Comparison of ENCODE assay signal across 19 mouse cellular contexts in the genomic region with DNA sequence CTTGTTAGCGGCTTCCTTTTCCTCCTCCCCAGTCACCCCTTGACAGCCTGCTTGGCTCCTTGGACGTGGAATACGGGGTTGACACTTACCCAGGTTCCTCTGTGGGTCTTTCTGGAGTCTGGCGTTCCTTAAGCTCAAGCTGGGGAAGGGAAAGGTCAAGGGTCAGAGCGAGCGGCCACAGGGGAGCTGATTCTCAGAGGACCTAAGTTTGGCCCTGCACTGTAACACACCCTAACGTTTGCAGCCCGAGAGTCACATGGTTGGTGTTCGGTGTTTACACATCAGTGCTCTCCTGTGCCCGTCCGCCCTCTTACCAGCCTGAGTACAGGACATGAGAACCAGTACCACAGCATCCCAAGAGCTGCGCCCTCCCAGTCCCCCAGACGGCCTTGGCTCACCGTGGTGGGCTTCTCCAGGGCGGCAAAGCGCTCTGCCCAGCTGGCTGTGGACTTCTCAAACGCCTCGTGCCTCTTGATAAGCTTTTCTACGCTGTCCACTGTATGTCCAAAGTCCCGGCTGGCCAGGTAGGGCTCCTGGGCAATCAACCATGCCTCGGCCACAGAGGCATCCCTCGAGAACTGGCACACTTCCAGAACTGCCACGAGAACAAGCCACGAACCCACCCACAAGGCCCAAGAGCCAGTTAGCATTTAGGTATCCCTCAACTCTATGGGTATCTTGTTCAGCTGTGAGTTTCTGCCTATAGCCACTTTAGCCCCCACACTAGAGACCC.
A peak's percentile ranks its signal among the peaks of the same experiment; 100 is the strongest.
DNase-seq lines count a peak whose midpoint lies in the region; ATAC-seq and TF ChIP-seq lines count a peak whose summit lies in the region.
"Had no signal": no experiment of that assay in that cellular context is flagged by ENCODE, and none has a peak within 500 bp of the region (broad histone marks: within the 10 kb centered on the region; RNA-seq: fewer than 3 reads in every experiment).

No protein-coding gene starts in this region.

- H3K4me1 ChIP-seq in kidney, embryonic 15.5 days: peaks cover 23% of the 10 kb centered on the region
- H3K4me1 ChIP-seq in kidney, adult 2 months (ENCODE audit: control insufficient read depth, insufficient read depth, low read length): peaks cover 10% of the 10 kb centered on the region

- no peak for TF ChIP-seq CTCF in kidney, adult 2 months (conservative IDR thresholded peaks at IDR 0.05; ENCODE audit: insufficient read depth, insufficient read length, low read depth, low read length)

- no peak overlapping the region for H3K9ac ChIP-seq in kidney, embryonic 15.5 days
- H3K9ac ChIP-seq: embryonic facial prominence, embryonic 12.5 days; liver, postnatal 0 days; midbrain, embryonic 15.5 days; neural tube, embryonic 12.5 days; stomach, embryonic 15.5 days had no signal

- WGBS in kidney, embryonic 15.5 days: 73% methylated on average over 24 of the region's 24 CpGs
- WGBS in kidney, adult 2 months: 48% methylated on average over 24 of the region's 24 CpGs

- no peaks in the 10 kb centered on the region for H3K9me3 ChIP-seq in kidney, embryonic 15.5 days (replicated peaks)
- H3K9me3 ChIP-seq: embryonic facial prominence, embryonic 12.5 days; heart, embryonic 10.5 days; midbrain, embryonic 15.5 days; neural tube, embryonic 12.5 days; stomach, embryonic 15.5 days had no signal

- H3K27me3 ChIP-seq in kidney, embryonic 15.5 days: peaks cover 11% of the 10 kb centered on the region
- H3K27me3 ChIP-seq in kidney, adult 2 months (replicated peaks; ENCODE audit: control insufficient read depth, insufficient read depth, low read length): no peaks in the 10 kb centered on the region
- H3K27me3 ChIP-seq: midbrain, embryonic 15.5 days; neural tube, embryonic 12.5 days; stomach, embryonic 15.5 days had no signal

- no peaks in the 10 kb centered on the region for H3K36me3 ChIP-seq in kidney, embryonic 15.5 days
- no peaks in the 10 kb centered on the region for H3K36me3 ChIP-seq in kidney, adult 2 months (ENCODE audit: control insufficient read depth, insufficient read depth, low read length)
- H3K36me3 ChIP-seq: embryonic facial prominence, embryonic 12.5 days; midbrain, embryonic 15.5 days; neural tube, embryonic 12.5 days; stomach, embryonic 15.5 days had no signal

- no peak for TF ChIP-seq POLR2A in kidney, adult 2 months (IDR thresholded peaks at IDR 0.05; ENCODE audit: low read depth, low read length)

- no peak overlapping the region for H3K4me2 ChIP-seq in kidney, embryonic 15.5 days
- H3K4me2 ChIP-seq: embryonic facial prominence, embryonic 12.5 days; liver, embryonic 11.5 days; midbrain, embryonic 15.5 days; neural tube, embryonic 12.5 days; stomach, embryonic 15.5 days had no signal

- H3K27ac ChIP-seq in kidney, embryonic 15.5 days: no peak overlapping the region
- no peak overlapping the region for H3K27ac ChIP-seq in kidney, adult 2 months (ENCODE audit: insufficient read depth, low read depth, low read length)
- H3K27ac ChIP-seq: embryonic facial prominence, embryonic 12.5 days; heart, embryonic 10.5 days; hindbrain, postnatal 0 days; macrophage; midbrain, embryonic 15.5 days; neural tube, embryonic 12.5 days; stomach, embryonic 15.5 days had no signal

- ATAC-seq in kidney, embryonic 15.5 days (replicated peaks; ENCODE audit: low FRiP score): no peak
- ATAC-seq: CD4-positive, CD25-positive, alpha-beta regulatory T cell, adult 4 months; hindbrain, postnatal 0 days; liver, postnatal 0 days; lung, postnatal 0 days; midbrain, embryonic 15.5 days had no signal

- DNase-seq in kidney, adult 11 months: peak; percentile 68
- peak; percentile 82 for DNase-seq in kidney, adult 2 months
- DNase-seq in kidney, postnatal 14 days: peak; percentile 70
- DNase-seq in thymus, postnatal 0 days (ENCODE audit: low spot score): no peak
- no peak for DNase-seq in liver
- no peak for DNase-seq in frontal cortex, postnatal 36 days (ENCODE audit: low spot score in 2 of 2)
- DNase-seq: liver, postnatal 0 days; thymus, adult 2 months had no signal

- H3K4me3 ChIP-seq in kidney, embryonic 15.5 days (replicated peaks): no peak overlapping the region
- H3K4me3 ChIP-seq in kidney, adult 2 months (ENCODE audit: insufficient read depth, low read depth, low read length): no peak overlapping the region
- H3K4me3 ChIP-seq: embryonic facial prominence, embryonic 12.5 days; heart, embryonic 10.5 days; midbrain, embryonic 15.5 days; neural tube, embryonic 12.5 days; stomach, embryonic 15.5 days had no signal

Comparison
In these comparisons a context has a peak if more than half of its experiments do, and no peak if none do; other contexts are left out.
1. DNase-seq: peak in kidney, adult 11 months (single experiment), kidney, adult 2 months (single experiment) and kidney, postnatal 14 days (single experiment); none in thymus, postnatal 0 days (single experiment), liver (single experiment) and frontal cortex, postnatal 36 days (0 of 2).